Mouse (Mus musculus): ENCODE results near the gene Gipc3. TPM values are rescaled to one million over a fixed set of nuclear protein-coding genes. Genes with fewer than 3 reads are reported as not detected.

The Gipc3 gene
- polyA plus RNA-seq, 1 experiment = 1.4 TPM

Other genes with a start within 250 kb of the Gipc3 start
- gene Creb3l3, start 244.4 kb downstream of the Gipc3 start, polyA plus RNA-seq (2012; rRNA removed; ENCODE audit: low replicate concordance) = 262 and 513 TPM in 2 replicates
- 600 and 1,069 TPM in 2 replicates for gene Map2k2, start 237.4 kb downstream of the Gipc3 start, polyA plus RNA-seq (2012; rRNA removed; ENCODE audit: low replicate concordance)
- 88.4 and 143 TPM in 2 replicates for gene Zbtb7a, start 208.0 kb downstream of the Gipc3 start, polyA plus RNA-seq (2012; rRNA removed; ENCODE audit: low replicate concordance)
- 37.3 and 44.2 TPM in 2 replicates for gene Pias4, start 175.3 kb downstream of the Gipc3 start, polyA plus RNA-seq (2012; rRNA removed; ENCODE audit: low replicate concordance)
- gene Eef2, start 166.6 kb downstream of the Gipc3 start, polyA plus RNA-seq (2012; rRNA removed; ENCODE audit: low replicate concordance) = 846 and 1,140 TPM in 2 replicates
- gene Dapk3, start 160.3 kb downstream of the Gipc3 start, polyA plus RNA-seq (2012; rRNA removed; ENCODE audit: low replicate concordance) = 72.2 and 244 TPM in 2 replicates
- not detected in 2 replicates for gene 4930442H23Rik, start 159.4 kb downstream of the Gipc3 start, polyA plus RNA-seq (2012; rRNA removed; ENCODE audit: low replicate concordance)
- gene Nmrk2, start 141.2 kb downstream of the Gipc3 start, polyA plus RNA-seq (2012; rRNA removed; ENCODE audit: low replicate concordance) = not detected in 2 replicates
- 0.55 and 0.60 TPM in 2 replicates for gene Atcay, start 112.4 kb downstream of the Gipc3 start, polyA plus RNA-seq (2012; rRNA removed; ENCODE audit: low replicate concordance)
- 9.4 and 11.0 TPM in 2 replicates for gene Zfr2, start 110.1 kb downstream of the Gipc3 start, polyA plus RNA-seq (2012; rRNA removed; ENCODE audit: low replicate concordance)
- 6.3 and 7.7 TPM in 2 replicates for gene Matk, start 90.3 kb downstream of the Gipc3 start, polyA plus RNA-seq (2012; rRNA removed; ENCODE audit: low replicate concordance)
- 168 and 195 TPM in 2 replicates for gene Mrpl54, start 76.3 kb downstream of the Gipc3 start, polyA plus RNA-seq (2012; rRNA removed; ENCODE audit: low replicate concordance)
- gene Apba3, start 76.3 kb downstream of the Gipc3 start, polyA plus RNA-seq (2012; rRNA removed; ENCODE audit: low replicate concordance) = 133 and 217 TPM in 2 replicates
- gene Tjp3, start 51.7 kb downstream of the Gipc3 start, polyA plus RNA-seq (2012; rRNA removed; ENCODE audit: low replicate concordance) = 181 and 192 TPM in 2 replicates
- gene Pip5k1c, start 50.3 kb downstream of the Gipc3 start, polyA plus RNA-seq (2012; rRNA removed; ENCODE audit: low replicate concordance) = 40.1 and 52.6 TPM in 2 replicates
- gene Cactin, start 22.2 kb downstream of the Gipc3 start, polyA plus RNA-seq (2012; rRNA removed; ENCODE audit: low replicate concordance) = 18.0 and 21.0 TPM in 2 replicates
- 10.9 and 12.5 TPM in 2 replicates for gene Tbxa2r, start 14.5 kb downstream of the Gipc3 start, polyA plus RNA-seq (2012; rRNA removed; ENCODE audit: low replicate concordance)
- gene Hmg20b, start 7.2 kb upstream of the Gipc3 start, polyA plus RNA-seq (2012; rRNA removed; ENCODE audit: low replicate concordance) = 221 and 244 TPM in 2 replicates
- gene Mfsd12, start 14.2 kb upstream of the Gipc3 start, polyA plus RNA-seq (2012; rRNA removed; ENCODE audit: low replicate concordance) = 14.7 and 31.5 TPM in 2 replicates
- 9.2 and 36.1 TPM in 2 replicates for gene 4930404N11Rik, start 22.6 kb upstream of the Gipc3 start, polyA plus RNA-seq (2012; rRNA removed; ENCODE audit: low replicate concordance)
- gene Fzr1, start 35.2 kb upstream of the Gipc3 start, polyA plus RNA-seq (2012; rRNA removed; ENCODE audit: low replicate concordance) = 85.3 and 131 TPM in 2 replicates
- gene Dohh, start 41.2 kb upstream of the Gipc3 start, polyA plus RNA-seq (2012; rRNA removed; ENCODE audit: low replicate concordance) = 83.2 and 110 TPM in 2 replicates
- gene Gm48551, start 41.2 kb upstream of the Gipc3 start, polyA plus RNA-seq (2012; rRNA removed; ENCODE audit: low replicate concordance) = 1.3 and 3.5 TPM in 2 replicates
- 4.4 and 4.7 TPM in 2 replicates for gene Gm48552, start 45.7 kb upstream of the Gipc3 start, polyA plus RNA-seq (2012; rRNA removed; ENCODE audit: low replicate concordance)
- gene Smim24, start 49.8 kb upstream of the Gipc3 start, polyA plus RNA-seq (2012; rRNA removed; ENCODE audit: low replicate concordance) = 6,225 and 12,735 TPM in 2 replicates
- gene Nfic, start 112.4 kb upstream of the Gipc3 start, polyA plus RNA-seq (2012; rRNA removed; ENCODE audit: low replicate concordance) = 14.0 and 23.5 TPM in 2 replicates
- 3.8 and 8.4 TPM in 2 replicates for gene Celf5, start 139.4 kb upstream of the Gipc3 start, polyA plus RNA-seq (2012; rRNA removed; ENCODE audit: low replicate concordance)
- 449 and 530 TPM in 2 replicates for gene Ncln, start 153.1 kb upstream of the Gipc3 start, polyA plus RNA-seq (2012; rRNA removed; ENCODE audit: low replicate concordance)
- 1.6 and 4.8 TPM in 2 replicates for gene S1pr4, start 156.9 kb upstream of the Gipc3 start, polyA plus RNA-seq (2012; rRNA removed; ENCODE audit: low replicate concordance)
- 1.3 and 1.6 TPM in 2 replicates for gene Gna15, start 181.0 kb upstream of the Gipc3 start, polyA plus RNA-seq (2012; rRNA removed; ENCODE audit: low replicate concordance)
- gene Gna11, start 201.9 kb upstream of the Gipc3 start, polyA plus RNA-seq (2012; rRNA removed; ENCODE audit: low replicate concordance) = 397 and 652 TPM in 2 replicates
- gene Aes, start 216.2 kb upstream of the Gipc3 start, polyA plus RNA-seq (2012; rRNA removed; ENCODE audit: low replicate concordance) = 1,935 and 3,654 TPM in 2 replicates
- 18.3 and 66.9 TPM in 2 replicates for gene Tle2, start 231.3 kb upstream of the Gipc3 start, polyA plus RNA-seq (2012; rRNA removed; ENCODE audit: low replicate concordance)

All from duodenum, adult 2 months (tissue).